Mouse (Mus musculus): ENCODE data around the gene Chst14. TPM values are rescaled to one million over a fixed set of nuclear protein-coding genes. Genes with fewer than 3 reads are reported as not detected.

Chst14 gene
- 28.6 and 29.4 TPM in 2 replicates for polyA plus RNA-seq (2015; fragmentation: Nextera tagmentation; extraction: Ambion mirVana)

DNA sequence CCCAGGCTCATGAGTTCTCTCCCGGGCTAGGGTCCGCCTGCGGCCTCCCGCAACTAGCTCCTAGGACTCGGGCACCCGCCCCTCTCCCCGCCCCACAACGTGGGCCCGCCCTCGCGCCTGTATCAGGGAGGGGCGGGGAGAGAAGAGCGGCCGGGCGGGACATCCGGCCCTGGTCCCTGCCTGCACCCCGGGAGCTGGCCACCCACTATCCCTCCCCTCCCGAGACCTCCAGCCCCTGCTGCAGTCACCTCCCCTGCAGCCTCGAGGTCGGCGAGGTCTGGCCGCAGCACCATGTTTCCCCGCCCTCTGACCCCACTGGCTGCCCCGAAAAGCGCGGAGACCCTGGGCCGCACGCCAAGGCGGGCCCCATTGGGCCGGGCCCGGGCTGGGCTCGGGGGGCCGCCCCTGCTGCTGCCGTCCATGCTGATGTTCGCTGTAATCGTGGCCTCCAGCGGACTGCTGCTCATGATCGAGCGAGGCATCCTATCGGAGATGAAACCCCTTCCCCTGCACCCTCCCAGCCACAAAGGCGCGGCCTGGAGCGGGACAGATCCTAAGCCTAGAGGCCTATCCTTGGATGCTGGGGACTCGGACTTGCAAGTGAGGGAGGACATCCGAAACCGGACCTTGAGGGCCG, at the start of gene Chst14:
Gene Chst14, plus strand, starts transcription at position 136 of the 637 bp plus-strand sequence.
- Histone ChIP-seq H3K27me3 (ENCODE audit: control insufficient read depth, insufficient read depth, low read depth, low read length) (no peaks in the 10 kb centered on the region), H3K4me1 (replicated peaks; ENCODE audit: control insufficient read depth, insufficient read depth, low read length) (peaks cover 18% of the 10 kb centered on the region), H3K4me3 (ENCODE audit: low read length) (peak within 1 kb of the TSS; percentile 86), H3K4me2 (ENCODE audit: low read depth, low read length) (peak within 1 kb of the TSS; percentile 85), H3K9ac (ENCODE audit: low read length) (peak within 1 kb of the TSS; percentile 93), H3K27ac (ENCODE audit: low read length) (peak within 1 kb of the TSS; percentile 72), H3K9me3 (ENCODE audit: control insufficient read depth, low read length) (no peaks in the 10 kb centered on the region), H3K36me3 (ENCODE audit: control insufficient read depth, insufficient read depth, low read length) (peaks cover 2% of the 10 kb centered on the region; the same call in 1 of the 2 replicates)
- peak; percentile 97 for ATAC-seq (ENCODE audit: low read depth)
- 0% methylated on average over 46 of the region's 47 CpGs for WGBS

DNA sequence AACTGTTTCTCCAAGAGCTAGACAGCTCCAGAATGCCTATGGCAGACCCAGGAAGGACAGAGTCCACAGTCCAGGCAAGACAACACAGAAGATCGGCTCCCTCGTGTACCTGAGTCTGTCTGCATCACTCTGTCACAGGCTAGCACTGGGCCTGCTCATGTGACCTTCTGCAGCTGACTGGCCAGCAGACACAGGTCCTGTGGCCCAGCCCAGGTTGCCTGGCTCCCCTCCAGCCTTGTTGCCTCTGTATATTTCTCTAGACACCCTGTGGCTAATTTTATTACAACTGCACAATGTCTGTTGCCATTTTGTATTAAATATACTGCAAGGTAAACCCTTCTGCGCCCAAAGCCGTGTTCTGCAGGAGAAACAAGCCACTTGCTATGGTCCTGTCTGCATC, 45.3 kb upstream of the Chst14 start:
- no peaks in the 10 kb centered on the region for H3K9me3 ChIP-seq (ENCODE audit: control insufficient read depth, low read length)
- H3K4me1 ChIP-seq (replicated peaks; ENCODE audit: control insufficient read depth, insufficient read depth, low read length), result no peaks in the 10 kb centered on the region; the same call in 1 of the 2 replicates
- no peak for ATAC-seq (ENCODE audit: low read depth)
- H3K4me2 ChIP-seq (ENCODE audit: low read depth, low read length), result no peak overlapping the region
- peaks cover 13% of the 10 kb centered on the region; the same call in 1 of the 2 replicates for H3K36me3 ChIP-seq (ENCODE audit: control insufficient read depth, insufficient read depth, low read length)
- no peak overlapping the region for H3K4me3 ChIP-seq (ENCODE audit: low read length)
- WGBS, result 77% methylated on average over 4 of the region's 4 CpGs
- H3K27ac ChIP-seq (ENCODE audit: low read length), result no peak overlapping the region
- H3K27me3 ChIP-seq (ENCODE audit: control insufficient read depth, insufficient read depth, low read depth, low read length), result peaks cover 14% of the 10 kb centered on the region
- no peak overlapping the region for H3K9ac ChIP-seq (ENCODE audit: low read length)

GRCm38 (mm10) chr2:118881956-118882355, 44.3 kb upstream of the Chst14 start:
- ATAC-seq (ENCODE audit: low read depth), result no peak
- no peak overlapping the region for H3K4me2 ChIP-seq (ENCODE audit: low read depth, low read length)
- no peaks in the 10 kb centered on the region; the same call in 1 of the 2 replicates for H3K4me1 ChIP-seq (replicated peaks; ENCODE audit: control insufficient read depth, insufficient read depth, low read length)
- no peaks in the 10 kb centered on the region for H3K9me3 ChIP-seq (ENCODE audit: control insufficient read depth, low read length)
- no peak overlapping the region for H3K9ac ChIP-seq (ENCODE audit: low read length)
- H3K27me3 ChIP-seq (ENCODE audit: control insufficient read depth, insufficient read depth, low read depth, low read length), result peaks cover 20% of the 10 kb centered on the region
- no peak overlapping the region for H3K4me3 ChIP-seq (ENCODE audit: low read length)
- H3K36me3 ChIP-seq (ENCODE audit: control insufficient read depth, insufficient read depth, low read length), result peaks cover 13% of the 10 kb centered on the region; the same call in 1 of the 2 replicates
- 85% methylated on average over 5 of the region's 5 CpGs for WGBS
- no peak overlapping the region for H3K27ac ChIP-seq (ENCODE audit: low read length)

- H3K4me3 ChIP-seq (ENCODE audit: low read length), result peak overlapping the region; percentile 34
- H3K9me3 ChIP-seq (ENCODE audit: control insufficient read depth, low read length), result no peaks in the 10 kb centered on the region
- peaks cover 4% of the 10 kb centered on the region for H3K4me1 ChIP-seq (replicated peaks; ENCODE audit: control insufficient read depth, insufficient read depth, low read length)
- 3% methylated on average over 32 of the region's 32 CpGs for WGBS
- peak overlapping the region; percentile 64 for H3K9ac ChIP-seq (ENCODE audit: low read length)
- H3K4me2 ChIP-seq (ENCODE audit: low read depth, low read length), result peak overlapping the region; percentile 67
- H3K27me3 ChIP-seq (ENCODE audit: control insufficient read depth, insufficient read depth, low read depth, low read length), result peaks cover 25% of the 10 kb centered on the region
- peaks cover 5% of the 10 kb centered on the region; the same call in 1 of the 2 replicates for H3K36me3 ChIP-seq (ENCODE audit: control insufficient read depth, insufficient read depth, low read length)
- peak; percentile 91 for ATAC-seq (ENCODE audit: low read depth)
- peak overlapping the region; percentile 10; the same call in 1 of the 2 replicates for H3K27ac ChIP-seq (ENCODE audit: low read length)
These were observed 43.2 kb upstream of the Chst14 start for GRCm38 (mm10) chr2:118882840-118883679.

DNA sequence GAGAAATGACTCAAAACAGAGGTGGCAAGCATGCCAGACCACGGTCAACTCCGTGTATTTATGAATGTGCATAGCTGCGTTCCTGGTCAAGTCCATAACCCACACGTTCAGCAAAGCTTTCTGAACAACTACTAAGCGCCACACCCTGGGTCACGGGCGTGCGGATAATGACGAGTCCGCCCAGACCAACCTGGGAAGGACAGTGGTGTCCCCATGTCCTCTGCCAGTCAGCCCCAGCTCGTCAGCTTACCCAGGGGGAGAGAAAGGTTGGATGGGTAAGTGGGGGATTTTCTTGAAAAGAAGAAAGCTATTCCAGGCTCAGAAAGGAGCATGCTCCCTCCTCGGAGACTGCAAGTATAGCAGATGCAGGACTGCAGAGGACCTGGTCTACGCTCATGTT, 38.9 kb upstream of the Chst14 start:
- no peak overlapping the region for H3K4me2 ChIP-seq (ENCODE audit: low read depth, low read length)
- peaks cover 4% of the 10 kb centered on the region for H3K4me1 ChIP-seq (replicated peaks; ENCODE audit: control insufficient read depth, insufficient read depth, low read length)
- no peak for ATAC-seq (ENCODE audit: low read depth)
- H3K36me3 ChIP-seq (ENCODE audit: control insufficient read depth, insufficient read depth, low read length), result no peaks in the 10 kb centered on the region
- no peak overlapping the region for H3K9ac ChIP-seq (ENCODE audit: low read length)
- peaks cover 25% of the 10 kb centered on the region for H3K27me3 ChIP-seq (ENCODE audit: control insufficient read depth, insufficient read depth, low read depth, low read length)
- no peak overlapping the region for H3K27ac ChIP-seq (ENCODE audit: low read length)
- no peaks in the 10 kb centered on the region for H3K9me3 ChIP-seq (ENCODE audit: control insufficient read depth, low read length)
- 54% methylated on average over 13 of the region's 13 CpGs for WGBS
- H3K4me3 ChIP-seq (ENCODE audit: low read length), result no peak overlapping the region

DNA sequence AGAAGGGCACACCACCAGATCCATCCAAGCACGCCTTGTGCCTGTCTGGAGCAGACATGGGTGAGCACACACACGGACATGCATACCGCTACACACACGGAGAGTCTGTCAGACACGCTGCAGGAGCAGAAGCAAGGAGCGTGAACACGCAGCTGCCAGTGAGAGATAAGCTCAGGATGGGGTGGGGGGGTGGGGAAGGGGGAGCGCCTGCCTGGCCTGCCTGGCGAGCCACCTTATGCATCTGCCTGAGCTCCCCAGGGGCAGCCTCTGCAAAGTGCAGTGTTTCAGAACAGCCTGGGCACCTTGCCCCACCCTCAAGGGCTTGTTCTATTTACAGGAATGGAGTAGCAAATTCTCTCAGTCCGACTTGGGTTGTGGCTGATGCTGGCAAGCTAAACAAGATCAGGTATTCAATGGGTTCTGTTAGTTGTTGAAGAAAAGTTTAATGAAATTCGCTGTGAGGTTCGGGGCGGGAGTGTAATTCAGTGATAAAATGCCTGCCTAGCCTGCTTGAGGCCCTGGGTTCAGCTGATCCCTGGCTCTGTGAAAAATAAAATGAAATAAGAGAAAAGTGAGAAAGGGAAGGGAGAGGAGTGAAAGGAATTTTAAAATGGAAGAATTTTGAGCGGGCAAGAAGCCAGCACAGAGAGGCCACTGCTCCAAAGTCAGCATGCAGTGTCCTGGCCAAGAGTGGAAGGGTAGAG, 38.3 kb upstream of the Chst14 start:
- Histone ChIP-seq H3K27me3 (ENCODE audit: control insufficient read depth, insufficient read depth, low read depth, low read length) (peaks cover 25% of the 10 kb centered on the region), H3K4me1 (replicated peaks; ENCODE audit: control insufficient read depth, insufficient read depth, low read length) (peaks cover 4% of the 10 kb centered on the region), H3K9ac (ENCODE audit: low read length) (no peak overlapping the region), H3K4me2 (ENCODE audit: low read depth, low read length) (no peak overlapping the region), H3K27ac (ENCODE audit: low read length) (no peak overlapping the region), H3K36me3 (ENCODE audit: control insufficient read depth, insufficient read depth, low read length) (no peaks in the 10 kb centered on the region), H3K4me3 (ENCODE audit: low read length) (no peak overlapping the region), H3K9me3 (ENCODE audit: control insufficient read depth, low read length) (no peaks in the 10 kb centered on the region)
- WGBS, result 20% methylated on average over 12 of the region's 14 CpGs
- no peak for ATAC-seq (ENCODE audit: low read depth)

- H3K27ac ChIP-seq (ENCODE audit: low read length), result no peak overlapping the region
- no peak for ATAC-seq (ENCODE audit: low read depth)
- peaks cover 30% of the 10 kb centered on the region for H3K27me3 ChIP-seq (ENCODE audit: control insufficient read depth, insufficient read depth, low read depth, low read length)
- H3K4me1 ChIP-seq (replicated peaks; ENCODE audit: control insufficient read depth, insufficient read depth, low read length), result peaks cover 6% of the 10 kb centered on the region
- WGBS, result 84% methylated on average over 4 of the region's 4 CpGs
- H3K9me3 ChIP-seq (ENCODE audit: control insufficient read depth, low read length), result no peaks in the 10 kb centered on the region
- H3K4me3 ChIP-seq (ENCODE audit: low read length), result no peak overlapping the region
- H3K36me3 ChIP-seq (ENCODE audit: control insufficient read depth, insufficient read depth, low read length), result no peaks in the 10 kb centered on the region
- no peak overlapping the region for H3K9ac ChIP-seq (ENCODE audit: low read length)
- no peak overlapping the region for H3K4me2 ChIP-seq (ENCODE audit: low read depth, low read length)
These were observed 35.1 kb upstream of the Chst14 start for GRCm38 (mm10) chr2:118891173-118891572.

- peak overlapping the region; percentile 75 for H3K4me2 ChIP-seq (ENCODE audit: low read depth, low read length)
- peaks cover 22% of the 10 kb centered on the region for H3K4me1 ChIP-seq (replicated peaks; ENCODE audit: control insufficient read depth, insufficient read depth, low read length)
- H3K4me3 ChIP-seq (ENCODE audit: low read length), result peak overlapping the region; percentile 50
- no peak overlapping the region for H3K27ac ChIP-seq (ENCODE audit: low read length)
- WGBS, result 2% methylated on average over 38 of the region's 38 CpGs
- no peaks in the 10 kb centered on the region for H3K36me3 ChIP-seq (ENCODE audit: control insufficient read depth, insufficient read depth, low read length)
- peak overlapping the region; percentile 36; the same call in 1 of the 2 replicates for H3K9ac ChIP-seq (ENCODE audit: low read length)
- peaks cover 58% of the 10 kb centered on the region for H3K27me3 ChIP-seq (ENCODE audit: control insufficient read depth, insufficient read depth, low read depth, low read length)
- ATAC-seq (ENCODE audit: low read depth), result no peak
- H3K9me3 ChIP-seq (ENCODE audit: control insufficient read depth, low read length), result no peaks in the 10 kb centered on the region
These were observed 30.0 kb upstream of the Chst14 start for GRCm38 (mm10) chr2:118895990-118896913.
